In the genomic region with DNA sequence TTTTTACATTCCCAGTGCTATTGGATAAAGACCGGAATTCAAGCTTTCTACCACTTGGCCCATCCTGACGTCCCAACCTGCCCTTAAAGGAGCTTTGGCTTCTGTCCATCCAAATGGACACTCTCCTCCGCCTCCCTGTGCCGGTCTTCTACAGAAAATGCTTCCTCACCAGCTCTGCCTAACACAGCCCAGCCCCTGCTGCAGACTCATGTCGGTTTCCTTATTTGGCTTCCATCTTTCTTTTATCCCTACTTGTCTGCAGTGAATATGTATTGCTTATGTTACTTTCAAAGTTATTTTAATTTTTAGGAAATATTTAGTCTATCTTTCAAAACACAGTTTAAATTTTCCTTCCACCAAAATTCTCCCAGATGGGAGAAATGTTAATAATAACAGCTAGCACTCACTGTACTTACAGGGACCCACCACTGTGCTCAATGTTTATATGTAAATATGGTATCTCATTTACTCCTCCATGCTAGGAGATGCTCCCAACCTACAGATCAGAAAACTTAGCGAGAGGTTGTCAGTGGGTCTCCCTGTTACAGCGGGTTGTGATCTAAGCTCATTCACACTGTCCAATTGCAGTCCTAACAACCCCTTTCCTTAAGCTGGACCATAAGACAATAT, we compare ENCODE assay signal across 20 mouse cellular contexts.
A peak's percentile ranks its signal among the peaks of the same experiment; 100 is the strongest.
DNase-seq lines count a peak whose midpoint lies in the region; ATAC-seq lines count a peak whose summit lies in the region.
"Had no signal": no experiment of that assay in that cellular context is flagged by ENCODE, and none has a peak within 500 bp of the region (broad histone marks: within the 10 kb centered on the region; RNA-seq: fewer than 3 reads in every experiment).

No protein-coding gene starts in this region.

- no peak overlapping the region for H3K4me3 ChIP-seq in lung, embryonic 15.5 days
- H3K4me3 ChIP-seq in intestine, embryonic 16.5 days (ENCODE audit: low read length): no peak overlapping the region
- H3K4me3 ChIP-seq in stomach, embryonic 14.5 days (ENCODE audit: low read depth, low read length): no peak overlapping the region
- H3K4me3 ChIP-seq: embryonic facial prominence, embryonic 15.5 days; erythroblast, embryonic 14.5 days; forebrain, embryonic 10.5 days; gastrocnemius, adult 2 months; heart, adult 2 months; heart, embryonic 12.5 days; hindbrain, embryonic 10.5 days had no signal

- 60% methylated on average over 7 of the region's 7 CpGs for WGBS in lung, embryonic 15.5 days
- WGBS in intestine, embryonic 16.5 days: 61% methylated on average over 7 of the region's 7 CpGs
- 58% methylated on average over 7 of the region's 7 CpGs for WGBS in stomach, embryonic 14.5 days

- no peaks in the 10 kb centered on the region for H3K9me3 ChIP-seq in lung, embryonic 15.5 days
- H3K9me3 ChIP-seq in intestine, embryonic 16.5 days (ENCODE audit: control insufficient read depth, low read length): 0 out of 2 replicates have a peak, but pooled peaks cover 2% of the 10 kb centered on the region
- H3K9me3 ChIP-seq in stomach, embryonic 14.5 days (ENCODE audit: control insufficient read depth, low read depth, low read length): no peaks in the 10 kb centered on the region
- H3K9me3 ChIP-seq: embryonic facial prominence, embryonic 15.5 days; forebrain, embryonic 10.5 days had no signal

- peak overlapping the region; percentile 51; the same call in 1 of the 2 replicates for H3K27ac ChIP-seq in lung, embryonic 15.5 days
- peak overlapping the region; percentile 66; the same call in 1 of the 2 replicates for H3K27ac ChIP-seq in intestine, embryonic 16.5 days (ENCODE audit: low read length)
- H3K27ac ChIP-seq in stomach, embryonic 14.5 days (ENCODE audit: low read length): peak overlapping the region; percentile 86
- H3K27ac ChIP-seq: embryonic facial prominence, embryonic 15.5 days; forebrain, embryonic 10.5 days; gastrocnemius, adult 2 months; heart, adult 2 months; hindbrain, embryonic 14.5 days had no signal

- no peak overlapping the region for H3K9ac ChIP-seq in lung, embryonic 15.5 days
- H3K9ac ChIP-seq in intestine, embryonic 16.5 days (ENCODE audit: low read depth, low read length): no peak overlapping the region
- no peak overlapping the region for H3K9ac ChIP-seq in stomach, embryonic 14.5 days (replicated peaks; ENCODE audit: low read depth, low read length)
- H3K9ac ChIP-seq: embryonic facial prominence, embryonic 15.5 days; heart, embryonic 12.5 days; hindbrain, embryonic 14.5 days had no signal

- no peaks in the 10 kb centered on the region for H3K27me3 ChIP-seq in lung, embryonic 15.5 days
- no peaks in the 10 kb centered on the region for H3K27me3 ChIP-seq in intestine, embryonic 16.5 days (replicated peaks; ENCODE audit: control insufficient read depth, insufficient read depth, low read length)
- H3K27me3 ChIP-seq in stomach, embryonic 14.5 days (ENCODE audit: control insufficient read depth, insufficient read depth, low read length): no peaks in the 10 kb centered on the region
- H3K27me3 ChIP-seq: embryonic facial prominence, embryonic 15.5 days; heart, embryonic 12.5 days had no signal

- H3K4me1 ChIP-seq in lung, embryonic 15.5 days: no peaks in the 10 kb centered on the region
- H3K4me1 ChIP-seq in intestine, embryonic 16.5 days (ENCODE audit: control insufficient read depth, insufficient read depth, low read length): peaks cover 6% of the 10 kb centered on the region; the same call in 1 of the 2 replicates
- peaks cover 8% of the 10 kb centered on the region; the same call in 1 of the 2 replicates for H3K4me1 ChIP-seq in stomach, embryonic 14.5 days (ENCODE audit: control insufficient read depth, insufficient read depth, low read length)
- H3K4me1 ChIP-seq: embryonic facial prominence, embryonic 15.5 days had no signal

- ATAC-seq in lung, embryonic 15.5 days (ENCODE audit: borderline replicate concordance, extremely low read depth, low FRiP score, low TSS enrichment): peak; percentile 76; the same call in 1 of the 2 replicates
- peak; percentile 58 for ATAC-seq in intestine, embryonic 16.5 days
- peak; percentile 69; the same call in 1 of the 2 replicates for ATAC-seq in stomach, embryonic 14.5 days (ENCODE audit: insufficient number of reproducible peaks, insufficient read depth, low FRiP score, low read depth)
- ATAC-seq in granulocyte monocyte progenitor cell, adult 5-6 weeks (replicated peaks; ENCODE audit: poor library complexity, severe bottlenecking): no peak
- ATAC-seq: forebrain, embryonic 14.5 days had no signal

- DNase-seq in lung, postnatal 36 days: no peak
- DNase-seq in thymus, postnatal 10 days (ENCODE audit: low spot score in 2 of 2): no peak
- DNase-seq: adrenal gland, adult 2 months; adrenal gland, postnatal 25 days; cerebellum, adult 18-20 months; cerebellum, postnatal 10 days; gastrocnemius, adult 2 months; gastrocnemius, postnatal 36 days; heart, adult 2 months had no signal

- no peaks in the 10 kb centered on the region for H3K36me3 ChIP-seq in lung, embryonic 15.5 days
- no peaks in the 10 kb centered on the region for H3K36me3 ChIP-seq in intestine, embryonic 16.5 days (ENCODE audit: control insufficient read depth, insufficient read depth, low read length)
- H3K36me3 ChIP-seq in stomach, embryonic 14.5 days (ENCODE audit: control insufficient read depth, insufficient read depth, low read length): no peaks in the 10 kb centered on the region
- H3K36me3 ChIP-seq: embryonic facial prominence, embryonic 15.5 days; forebrain, embryonic 10.5 days; heart, embryonic 12.5 days; hindbrain, embryonic 10.5 days had no signal

- H3K4me2 ChIP-seq in lung, embryonic 15.5 days: no peak overlapping the region
- no peak overlapping the region for H3K4me2 ChIP-seq in intestine, embryonic 16.5 days (ENCODE audit: low read depth, low read length)
- H3K4me2 ChIP-seq in stomach, embryonic 14.5 days (replicated peaks; ENCODE audit: low read depth, low read length): no peak overlapping the region
- H3K4me2 ChIP-seq: embryonic facial prominence, embryonic 15.5 days; heart, embryonic 12.5 days; hindbrain, embryonic 14.5 days had no signal
